Comparison of ENCODE assay signal across 8 mouse cellular contexts in genomic region chr2:71981343-71981851, GRCm38 (mm10). TPM values are rescaled to one million over a fixed set of nuclear protein-coding genes. Genes with fewer than 3 reads are reported as not detected.
DNase-seq lines count a peak whose midpoint lies in the region; ATAC-seq and TF ChIP-seq lines count a peak whose summit lies in the region.

No protein-coding gene starts in this region.

- no peaks in the 10 kb centered on the region for H3K36me3 ChIP-seq in heart, embryonic 11.5 days (ENCODE audit: control insufficient read depth, insufficient read depth, low read length)
- no peaks in the 10 kb centered on the region for H3K36me3 ChIP-seq in limb, embryonic 12.5 days
- H3K36me3 ChIP-seq in small intestine, adult 2 months (ENCODE audit: control insufficient read depth, insufficient read depth, low read length), result no peaks in the 10 kb centered on the region

- H3K9me3 ChIP-seq in heart, embryonic 11.5 days (replicated peaks; ENCODE audit: control insufficient read depth, low read length), result no peaks in the 10 kb centered on the region
- no peaks in the 10 kb centered on the region for H3K9me3 ChIP-seq in limb, embryonic 12.5 days

- 12% methylated on average over 24 of the region's 24 CpGs for WGBS in heart, embryonic 11.5 days (ENCODE audit: insufficient replicate concordance)
- WGBS in limb, embryonic 12.5 days, result 9% methylated on average over 24 of the region's 24 CpGs
- WGBS in small intestine, adult 2 months, result 10% methylated on average over 24 of the region's 24 CpGs

- DNase-seq in heart, adult 18-20 months, result no peak
- no peak for DNase-seq in urinary bladder, postnatal 10 days (ENCODE audit: low spot score)

- peak overlapping the region; percentile 64; the same call in 1 of the 2 replicates for H3K9ac ChIP-seq in heart, embryonic 11.5 days (ENCODE audit: low read depth, low read length)
- H3K9ac ChIP-seq in limb, embryonic 12.5 days (replicated peaks), result peak overlapping the region; percentile 60

- TF ChIP-seq POLR2A in bone marrow macrophage, adult 2 months (IDR thresholded peaks at IDR 0.05; ENCODE audit: borderline replicate concordance, low read depth, low read length), result no peak
- no peak for TF ChIP-seq POLR2A in embryonic fibroblast, embryonic 13.5 days (IDR thresholded peaks at IDR 0.05; ENCODE audit: low read depth, low read length)
- no peak for TF ChIP-seq POLR2A in small intestine, adult 2 months (IDR thresholded peaks at IDR 0.05; ENCODE audit: low read depth, low read length)

- no peaks in the 10 kb centered on the region for H3K4me1 ChIP-seq in heart, embryonic 11.5 days (ENCODE audit: control insufficient read depth, insufficient read depth, low read length)
- no peaks in the 10 kb centered on the region for H3K4me1 ChIP-seq in bone marrow macrophage, adult 2 months (ENCODE audit: control insufficient read depth, insufficient read depth, low read length)
- H3K4me1 ChIP-seq in embryonic fibroblast, embryonic 13.5 days (ENCODE audit: control insufficient read depth, insufficient read depth, low read length), result no peaks in the 10 kb centered on the region
- peaks cover 11% of the 10 kb centered on the region for H3K4me1 ChIP-seq in limb, embryonic 12.5 days (replicated peaks)
- peaks cover 4% of the 10 kb centered on the region; the same call in 1 of the 2 replicates for H3K4me1 ChIP-seq in small intestine, adult 2 months (ENCODE audit: control insufficient read depth, insufficient read depth, insufficient read length, low read length)

- H3K27ac ChIP-seq in heart, embryonic 11.5 days (ENCODE audit: low read depth, low read length), result no peak overlapping the region
- H3K27ac ChIP-seq in bone marrow macrophage, adult 2 months (ENCODE audit: insufficient read depth, low read depth, low read length), result no peak overlapping the region
- H3K27ac ChIP-seq in embryonic fibroblast, embryonic 13.5 days (ENCODE audit: insufficient read depth, low read length), result no peak overlapping the region
- no peak overlapping the region for H3K27ac ChIP-seq in limb, embryonic 12.5 days
- no peak overlapping the region for H3K27ac ChIP-seq in small intestine, adult 2 months (ENCODE audit: insufficient read depth, low read depth, low read length)

- ATAC-seq in heart, embryonic 11.5 days (replicated peaks; ENCODE audit: insufficient number of reproducible peaks, low FRiP score, low TSS enrichment), result no peak
- ATAC-seq in limb, embryonic 12.5 days (ENCODE audit: insufficient number of reproducible peaks, insufficient read depth, low FRiP score, low TSS enrichment, low read depth), result no peak
- ATAC-seq in activated CD4-positive, CD25-positive, alpha-beta regulatory T cell, adult 4 months, result no peak

- H3K4me2 ChIP-seq in heart, embryonic 11.5 days, result peak overlapping the region; percentile 99
- H3K4me2 ChIP-seq in limb, embryonic 12.5 days, result peak overlapping the region; percentile 94

- peak overlapping the region; percentile 63 for H3K4me3 ChIP-seq in heart, embryonic 11.5 days (ENCODE audit: low read depth, low read length)
- H3K4me3 ChIP-seq in bone marrow macrophage, adult 2 months (ENCODE audit: insufficient read depth, low read length), result peak overlapping the region; percentile 50
- peak overlapping the region; percentile 19; the same call in 1 of the 2 replicates for H3K4me3 ChIP-seq in embryonic fibroblast, embryonic 13.5 days (ENCODE audit: insufficient read depth, low read length)
- H3K4me3 ChIP-seq in limb, embryonic 12.5 days (replicated peaks), result peak overlapping the region; percentile 61
- peak overlapping the region; percentile 67 for H3K4me3 ChIP-seq in small intestine, adult 2 months (ENCODE audit: low read depth, low read length)

- TF ChIP-seq CTCF in bone marrow macrophage, adult 2 months (IDR thresholded peaks at IDR 0.05; ENCODE audit: low read depth, low read length), result no peak
- no peak for TF ChIP-seq CTCF in embryonic fibroblast, embryonic 13.5 days (IDR thresholded peaks at IDR 0.05; ENCODE audit: borderline replicate concordance, insufficient read depth, low read length)
- no peak for TF ChIP-seq CTCF in small intestine, adult 2 months (IDR thresholded peaks at IDR 0.05; ENCODE audit: extremely low read depth, insufficient read length, insufficient replicate concordance, low read depth, low read length)

- peaks cover 18% of the 10 kb centered on the region for H3K27me3 ChIP-seq in heart, embryonic 11.5 days (ENCODE audit: control insufficient read depth, insufficient read depth, low read length)
- H3K27me3 ChIP-seq in limb, embryonic 12.5 days, result peaks cover 44% of the 10 kb centered on the region
- peaks cover 14% of the 10 kb centered on the region for H3K27me3 ChIP-seq in small intestine, adult 2 months (ENCODE audit: control insufficient read depth, insufficient read depth, low read length)

RNA-seq across cellular contexts. Expression of gene Rapgef4, which starts 0.4 kb away (rescaled TPM):
- polyA plus RNA-seq in heart, embryonic 11.5 days (2014; fragmentation: Nextera tagmentation; extraction: Ambion mirVana), result 2.6 and 4.0 TPM in 2 replicates
- 10 to 100 TPM; 26.4 to 29.1 TPM for total RNA-seq in heart, adult 18-20 months (2021)
- not detected in 2 replicates for polyA plus RNA-seq in bone marrow macrophage, adult 2 months (2012; ENCODE audit: insufficient read depth, insufficient read length, missing spikeins)
- not detected in 2 replicates for polyA plus RNA-seq in embryonic fibroblast, embryonic 13.5 days (2011; ENCODE audit: insufficient read length, low read depth, missing spikeins)
- 2.1 and 2.7 TPM in 2 replicates for polyA plus RNA-seq in limb, embryonic 12.5 days (2016; fragmentation: Nextera tagmentation; extraction: Ambion mirVana)
- polyA plus RNA-seq in small intestine, adult 2 months (2012; rRNA removed), result 0.56 and 2.7 TPM in 2 replicates
- 1 to 10 TPM; 5.4 to 5.5 TPM for polyA plus RNA-seq in activated CD4-positive, CD25-positive, alpha-beta regulatory T cell, adult 4 months (2017; shearing (Covaris generic))
